Mouse (Mus musculus): ENCODE measurements around the gene Gjb2. TPM values are rescaled to one million over a fixed set of nuclear protein-coding genes. Genes with fewer than 3 reads are reported as not detected.
A peak's percentile ranks its signal among the peaks of the same experiment; 100 is the strongest.

Gjb2 gene
- polyA plus RNA-seq, 1 experiment from 2014 or later, result 16.5 TPM

DNA sequence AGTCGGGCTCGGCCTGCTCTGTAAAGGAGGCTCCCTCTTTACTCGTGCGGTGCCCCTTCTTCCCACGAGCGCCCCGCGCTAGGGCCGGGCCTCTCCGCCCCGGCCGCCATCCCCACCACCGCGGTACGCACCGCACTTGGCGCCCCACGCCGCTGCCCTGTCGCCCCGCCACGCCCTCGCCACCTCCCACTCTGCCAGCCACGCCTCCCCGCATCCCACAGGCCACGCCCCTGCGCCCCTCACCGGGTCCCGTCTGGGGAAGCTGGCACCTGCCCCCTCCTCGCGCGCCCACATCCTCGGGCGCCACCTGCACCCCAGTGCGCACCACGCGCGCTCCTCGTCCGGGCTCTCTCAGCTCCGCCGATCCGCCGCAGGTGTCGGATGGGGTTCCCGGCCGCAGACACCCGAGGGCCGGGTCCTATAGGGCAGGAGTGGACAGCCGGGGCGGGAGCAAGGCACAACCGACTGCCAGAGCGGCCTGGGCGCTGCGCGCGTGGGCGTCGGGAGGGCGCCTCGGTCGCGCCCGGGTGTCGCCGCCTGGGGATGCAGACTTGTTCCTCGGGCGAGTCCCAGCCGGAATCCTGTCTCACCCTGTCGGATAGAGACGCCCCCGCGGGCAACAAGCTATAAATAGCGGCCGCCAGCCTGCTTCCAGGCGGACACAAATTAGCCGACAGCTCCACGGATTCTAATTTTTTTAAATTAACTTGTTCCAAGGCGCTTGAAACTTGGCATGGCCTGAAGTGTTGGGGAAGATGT lies 46.8 kb downstream of the Gjb2 start, which contains the start of gene Gja3:
TSS of gene Gja3 (minus strand) at position 538 of the 759 bp plus-strand sequence.
- Histone ChIP-seq H3K27ac (replicated peaks) (no peak within 1 kb of the TSS), H3K36me3 (no peaks in the 10 kb centered on the region), H3K4me2 (peak within 1 kb of the TSS; percentile 98), H3K4me3 (peak within 1 kb of the TSS; percentile 57), H3K9me3 (no peaks in the 10 kb centered on the region), H3K4me1 (replicated peaks) (peaks cover 13% of the 10 kb centered on the region), H3K9ac (0 out of 2 replicates have a peak within 1 kb of the TSS, but pooled peaks have one; percentile 23), H3K27me3 (peaks cover 42% of the 10 kb centered on the region)
- WGBS, result under 1% methylated on average over 69 of the region's 79 CpGs
- ATAC-seq (ENCODE audit: low FRiP score, low read depth), result peak; percentile 63; the same call in 1 of the 2 replicates

DNA sequence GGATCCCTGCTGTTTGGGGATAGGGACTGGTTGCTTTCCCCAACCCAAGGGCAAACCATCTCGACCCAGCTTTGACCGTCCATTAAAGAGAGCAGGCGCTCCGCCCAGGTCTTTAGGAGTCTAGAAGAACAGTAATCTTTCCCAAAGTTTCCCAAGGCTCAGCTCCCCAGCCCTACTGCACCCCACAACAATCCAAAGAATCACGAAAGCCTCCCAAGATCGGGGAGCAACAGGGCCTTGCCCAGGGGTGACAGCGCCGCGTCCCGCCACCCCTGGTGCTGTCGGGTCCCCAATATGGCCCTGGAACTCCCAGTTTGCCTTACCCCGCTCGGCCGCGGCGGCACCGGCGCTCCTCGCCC lies 47.3 kb downstream of the Gjb2 start:
- Histone ChIP-seq H3K9ac (no peak overlapping the region), H3K9me3 (no peaks in the 10 kb centered on the region), H3K4me3 (peak overlapping the region; percentile 57), H3K4me1 (replicated peaks) (peaks cover 13% of the 10 kb centered on the region), H3K4me2 (peak overlapping the region; percentile 98), H3K27ac (replicated peaks) (no peak overlapping the region), H3K27me3 (peaks cover 42% of the 10 kb centered on the region), H3K36me3 (no peaks in the 10 kb centered on the region)
- 5% methylated on average over 19 of the region's 19 CpGs for WGBS
- ATAC-seq (ENCODE audit: low FRiP score, low read depth), result no peak

DNA sequence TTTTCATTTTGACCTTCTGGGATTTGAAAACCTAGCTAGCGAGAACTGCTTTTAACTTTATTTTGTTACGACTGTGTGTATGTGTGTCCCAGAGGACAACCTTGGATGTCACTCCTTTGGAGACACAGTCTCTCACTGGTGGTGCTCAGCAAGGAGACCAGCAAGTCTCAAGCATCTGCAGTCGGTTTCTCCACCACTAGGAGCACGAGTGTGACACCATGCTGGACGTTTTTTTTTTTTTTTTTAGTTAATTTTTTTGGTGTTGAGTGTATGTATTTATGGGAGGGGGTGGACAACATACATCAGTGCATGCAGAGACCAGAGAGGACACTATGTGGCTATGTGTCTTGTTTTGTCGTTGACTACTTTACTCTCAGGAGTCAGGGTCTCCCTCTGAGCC lies 51.8 kb downstream of the Gjb2 start:
- no peaks in the 10 kb centered on the region for H3K9me3 ChIP-seq
- H3K4me1 ChIP-seq (replicated peaks), result peaks cover 7% of the 10 kb centered on the region
- no peak overlapping the region for H3K4me2 ChIP-seq
- no peak overlapping the region for H3K9ac ChIP-seq
- H3K27ac ChIP-seq (replicated peaks), result no peak overlapping the region
- peaks cover 23% of the 10 kb centered on the region for H3K27me3 ChIP-seq
- H3K36me3 ChIP-seq, result no peaks in the 10 kb centered on the region
- ATAC-seq (ENCODE audit: low FRiP score, low read depth), result no peak
- WGBS, result 67% methylated on average over 6 of the region's 6 CpGs
- H3K4me3 ChIP-seq, result no peak overlapping the region

Other genes with a start within 250 kb of the Gjb2 start
- 47.5 and 56.7 TPM in 2 replicates for gene Zmym2, start 218.0 kb downstream of the Gjb2 start, polyA plus RNA-seq (2015; fragmentation: Nextera tagmentation; extraction: Ambion mirVana)
- gene Gja3, start 46.6 kb downstream of the Gjb2 start, polyA plus RNA-seq (2015; fragmentation: Nextera tagmentation; extraction: Ambion mirVana), result 0.21 and 0.90 TPM in 2 replicates
- 0.26 TPM in 1 of 2 replicates, not detected in the other for gene Gm4491, start 11.2 kb upstream of the Gjb2 start, polyA plus RNA-seq (2015; fragmentation: Nextera tagmentation; extraction: Ambion mirVana)
- gene Gjb6, start 28.9 kb upstream of the Gjb2 start, polyA plus RNA-seq (2015; fragmentation: Nextera tagmentation; extraction: Ambion mirVana), result 21.0 and 27.7 TPM in 2 replicates